Mouse (Mus musculus) intestine, postnatal 0 days (tissue): ENCODE measurements at regions not wholly inside any gene's neighbourhood (a gene's known extent, or its start where the extent isn't known, plus 50 kb on each side); places are given as distances from the start of the nearest gene placed in this dataset.

Experiments used
- ATAC-seq: fragments of 200-750 bp; cut with Nextera tagmentation; 2 replicates; pipeline ENCODE4 v1.8.0; 2017; ENCODE audit warnings: mild to moderate bottlenecking, moderate TSS enrichment, moderate library complexity
- H3K27ac ChIP-seq: fragments of 300-500 bp; sonication (generic); 2 replicates; pipeline ENCODE4 v1.5.1; 2014; ENCODE audit warnings: mild to moderate bottlenecking, low read depth, low read length, moderate library complexity
- H3K27me3 ChIP-seq: fragments of 300-500 bp; sonication (generic); replicated peaks from 2 replicates; pipeline ENCODE4 v1.6.1; 2014; ENCODE audit warnings: low read length, mixed read lengths; ENCODE audit not compliant: control insufficient read depth, insufficient read depth
- H3K36me3 ChIP-seq: fragments of 300-500 bp; sonication (generic); 2 replicates; pipeline ENCODE4 v1.6.1; 2014; ENCODE audit warnings: mild to moderate bottlenecking, moderate library complexity; ENCODE audit not compliant: control insufficient read depth, insufficient read depth
- H3K4me1 ChIP-seq: fragments of 300-500 bp; sonication (generic); replicated peaks from 2 replicates; pipeline ENCODE4 v1.6.1; 2014; ENCODE audit warnings: antibody characterized with exemption, low read length, mixed read lengths; ENCODE audit not compliant: control insufficient read depth, insufficient read depth
- H3K4me2 ChIP-seq: fragments of 300-500 bp; sonication (generic); replicated peaks from 2 replicates; pipeline ENCODE4 v1.6.1; 2014; ENCODE audit warnings: low read depth, mild to moderate bottlenecking, moderate library complexity
- H3K4me3 ChIP-seq: fragments of 300-500 bp; sonication (generic); 2 replicates; pipeline ENCODE4 v1.5.1; 2014; ENCODE audit warnings: low read depth, low read length
- H3K9ac ChIP-seq: fragments of 300-500 bp; sonication (generic); 2 replicates; pipeline ENCODE4 v1.6.1; 2014; ENCODE audit warnings: mild to moderate bottlenecking, low read depth, low read length
- H3K9me3 ChIP-seq: fragments of 300-500 bp; sonication (generic); 2 replicates; pipeline ENCODE4 v1.6.1; 2016; ENCODE audit warnings: mixed run types; ENCODE audit not compliant: control insufficient read depth
- CTCF ChIP-seq: sonication (generic); IDR thresholded peaks from 2 replicates; pipeline ENCODE4 v1.5.1; 2016; ENCODE audit warnings: low read depth, mild to moderate bottlenecking, control low read depth, antibody characterized with exemption, moderate library complexity
- WGBS: fragments of 180-500 bp; shearing (Covaris S2); extraction: QIAGEN DNeasy Blood & Tissue Kit; methylation state at CpG from one replicate; pipeline ENCODE4 v1.1.7; 2014; 5-methylcytosine and 5-hydroxymethylcytosine counted together

DNA sequence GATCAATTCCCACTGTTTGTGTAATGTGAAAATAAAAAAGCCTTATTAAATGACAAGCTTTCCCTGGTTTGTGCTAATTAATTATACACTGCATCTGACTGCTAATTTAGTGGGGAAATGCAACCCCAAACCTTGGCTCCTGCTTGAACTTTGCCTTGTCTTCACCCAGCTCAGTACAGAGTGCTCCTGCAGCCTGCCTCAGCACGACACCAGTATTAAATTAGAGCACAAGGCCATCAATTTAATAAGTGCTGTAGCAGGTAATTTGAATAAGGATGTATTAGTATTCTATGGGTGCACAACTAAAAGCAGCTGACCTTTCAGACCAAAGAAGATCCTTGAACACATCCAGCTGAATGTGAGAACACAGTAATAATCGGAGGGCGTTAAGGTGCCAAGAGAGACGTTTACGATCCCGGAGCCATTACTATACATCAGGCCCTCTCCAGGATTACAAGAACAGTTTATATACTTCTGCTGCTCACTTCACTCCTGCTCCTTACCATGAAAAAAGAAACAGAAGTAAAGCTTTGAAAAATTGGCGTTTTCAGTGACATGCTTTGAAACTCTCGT lies 230.1 kb upstream of the Arrdc3 start:
- Histone ChIP-seq H3K4me2 (no peak overlapping the region), H3K36me3 (no peaks in the 10 kb centered on the region), H3K27ac (no peak overlapping the region), H3K9me3 (no peaks in the 10 kb centered on the region), H3K9ac (no peak overlapping the region), H3K4me1 (no peaks in the 10 kb centered on the region), H3K27me3 (no peaks in the 10 kb centered on the region), H3K4me3 (no peak overlapping the region)
- 80% methylated on average over 8 of the region's 8 CpGs for WGBS
- ATAC-seq: no peak
- TF ChIP-seq CTCF: no peak

DNA sequence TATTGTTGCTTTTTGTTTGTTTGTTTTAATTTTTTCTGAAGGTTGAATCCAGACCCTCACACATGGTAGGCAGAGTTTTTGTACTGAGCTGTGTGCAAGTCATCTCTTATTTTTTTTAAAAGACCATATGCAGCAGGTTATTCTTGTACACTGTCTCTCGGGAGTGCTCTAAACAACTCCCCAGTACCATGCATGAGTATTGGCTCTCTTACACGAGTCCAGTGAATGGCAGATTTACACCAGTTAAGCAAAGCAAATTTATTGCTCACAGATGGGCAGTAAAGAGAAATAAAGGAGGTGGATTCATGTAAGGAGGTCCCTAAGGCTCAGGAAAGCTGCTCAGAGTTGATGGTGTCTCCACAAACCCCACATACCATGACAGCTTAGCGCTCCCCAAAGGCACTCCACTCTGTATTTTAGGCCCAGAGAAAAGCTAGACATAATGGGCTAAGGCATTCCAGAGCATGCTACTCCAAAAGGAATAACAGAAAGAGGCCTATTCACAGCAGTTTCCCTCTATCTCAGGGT lies 216.9 kb upstream of the Arrdc3 start:
- no peak overlapping the region for H3K9ac ChIP-seq
- no peaks in the 10 kb centered on the region for H3K27me3 ChIP-seq
- ATAC-seq: no peak
- no peak overlapping the region for H3K4me2 ChIP-seq
- no peak for TF ChIP-seq CTCF
- no peaks in the 10 kb centered on the region for H3K4me1 ChIP-seq
- WGBS: 68% methylated on average over 3 of the region's 3 CpGs
- H3K27ac ChIP-seq: no peak overlapping the region
- H3K4me3 ChIP-seq: no peak overlapping the region
- no peaks in the 10 kb centered on the region for H3K36me3 ChIP-seq
- no peaks in the 10 kb centered on the region for H3K9me3 ChIP-seq

DNA sequence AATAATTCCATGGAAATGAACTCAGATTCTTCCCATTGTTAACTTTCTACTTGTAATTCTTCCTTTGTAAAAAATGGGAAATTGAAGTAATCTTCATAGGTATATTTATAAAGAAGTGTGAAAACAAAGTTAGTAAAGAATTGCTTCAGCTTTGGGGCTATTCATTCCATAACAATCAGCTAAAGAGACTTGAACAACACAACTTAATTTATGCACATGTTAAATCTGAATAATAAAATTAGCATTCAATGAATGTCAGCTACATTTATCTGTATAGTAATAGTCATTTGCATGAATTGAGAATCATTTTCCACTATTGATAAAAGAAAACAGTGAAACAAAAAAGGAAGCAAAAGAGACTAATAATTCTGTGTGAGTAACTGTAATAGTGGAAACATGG lies 193.3 kb upstream of the Arrdc3 start:
- no peak for TF ChIP-seq CTCF
- Histone ChIP-seq H3K36me3 (no peaks in the 10 kb centered on the region), H3K4me3 (no peak overlapping the region), H3K4me2 (no peak overlapping the region), H3K4me1 (no peaks in the 10 kb centered on the region), H3K9me3 (no peaks in the 10 kb centered on the region), H3K9ac (no peak overlapping the region), H3K27ac (no peak overlapping the region), H3K27me3 (no peaks in the 10 kb centered on the region)
- ATAC-seq: no peak

DNA sequence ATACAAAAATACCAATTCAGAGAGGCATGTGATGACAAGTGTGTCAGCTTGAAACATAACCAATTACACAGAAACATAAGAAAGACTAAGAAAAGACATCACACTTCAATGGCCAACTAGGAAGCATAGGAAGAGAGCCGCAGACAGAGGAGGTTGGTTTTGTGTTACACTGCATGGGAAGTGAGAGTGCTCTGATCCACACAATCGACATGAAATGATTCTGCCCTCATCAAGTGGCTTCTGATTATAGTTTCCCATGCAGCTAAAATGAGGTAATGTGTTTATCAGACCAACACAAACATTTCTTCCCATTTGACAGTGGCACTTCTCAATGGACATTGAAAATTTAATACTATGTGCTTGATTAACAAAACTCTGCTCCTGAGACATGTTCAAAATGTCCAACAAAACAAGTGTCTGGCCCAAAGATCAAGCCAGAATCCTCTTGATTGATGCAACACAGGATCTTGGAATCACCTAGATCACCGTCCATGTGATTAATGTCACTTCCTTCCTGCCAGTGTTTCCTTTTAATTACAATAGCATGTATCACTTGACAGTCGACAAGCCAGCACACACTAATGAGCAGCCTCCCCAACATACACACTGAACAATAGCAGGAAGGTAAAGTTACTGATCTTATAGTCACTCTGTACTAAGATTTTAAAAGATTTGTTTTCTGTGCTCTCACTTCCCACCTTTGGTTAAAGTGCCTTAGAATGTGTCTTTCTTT lies 192.4 kb upstream of the Arrdc3 start:
- no peak overlapping the region for H3K9ac ChIP-seq
- H3K4me2 ChIP-seq: no peak overlapping the region
- TF ChIP-seq CTCF: no peak
- H3K27ac ChIP-seq: no peak overlapping the region
- H3K4me1 ChIP-seq: no peaks in the 10 kb centered on the region
- no peaks in the 10 kb centered on the region for H3K9me3 ChIP-seq
- ATAC-seq: no peak
- no peak overlapping the region for H3K4me3 ChIP-seq
- H3K27me3 ChIP-seq: no peaks in the 10 kb centered on the region
- H3K36me3 ChIP-seq: no peaks in the 10 kb centered on the region
- 65% methylated on average over 4 of the region's 4 CpGs for WGBS

DNA sequence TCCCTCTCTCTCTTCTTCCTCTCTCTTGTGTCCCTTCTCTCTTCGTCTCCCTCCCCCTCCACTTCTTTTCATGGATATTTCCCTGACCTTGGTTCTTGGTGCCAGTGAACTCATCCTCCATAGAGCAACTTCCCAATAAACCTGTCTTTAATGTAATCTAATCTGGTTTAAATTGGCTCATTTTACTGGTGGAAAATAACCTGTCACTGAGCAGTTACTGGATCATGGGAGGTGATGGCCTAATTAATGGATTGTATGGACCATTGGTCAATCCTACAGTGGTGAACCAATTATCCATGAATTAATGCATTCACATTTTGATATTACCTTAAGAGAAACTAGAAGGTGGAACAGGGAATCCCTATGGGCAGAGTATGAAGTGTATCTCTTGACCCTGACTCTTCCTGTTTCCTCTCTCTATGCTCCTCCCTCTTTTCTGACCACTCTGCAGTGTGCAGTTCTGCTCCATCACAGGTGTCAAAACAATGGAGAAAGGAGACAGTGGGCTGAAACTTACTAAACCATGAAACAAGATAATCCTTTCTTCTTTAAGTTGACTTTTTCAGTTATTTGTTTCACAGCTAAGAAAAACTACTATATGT lies 187.5 kb upstream of the Arrdc3 start:
- Histone ChIP-seq H3K4me2 (no peak overlapping the region), H3K4me1 (no peaks in the 10 kb centered on the region), H3K9me3 (no peaks in the 10 kb centered on the region), H3K4me3 (no peak overlapping the region), H3K27ac (no peak overlapping the region), H3K27me3 (no peaks in the 10 kb centered on the region), H3K36me3 (no peaks in the 10 kb centered on the region), H3K9ac (no peak overlapping the region)
- no peak for TF ChIP-seq CTCF
- 81% methylated on average over 1 of the region's 1 CpGs for WGBS
- ATAC-seq: no peak

DNA sequence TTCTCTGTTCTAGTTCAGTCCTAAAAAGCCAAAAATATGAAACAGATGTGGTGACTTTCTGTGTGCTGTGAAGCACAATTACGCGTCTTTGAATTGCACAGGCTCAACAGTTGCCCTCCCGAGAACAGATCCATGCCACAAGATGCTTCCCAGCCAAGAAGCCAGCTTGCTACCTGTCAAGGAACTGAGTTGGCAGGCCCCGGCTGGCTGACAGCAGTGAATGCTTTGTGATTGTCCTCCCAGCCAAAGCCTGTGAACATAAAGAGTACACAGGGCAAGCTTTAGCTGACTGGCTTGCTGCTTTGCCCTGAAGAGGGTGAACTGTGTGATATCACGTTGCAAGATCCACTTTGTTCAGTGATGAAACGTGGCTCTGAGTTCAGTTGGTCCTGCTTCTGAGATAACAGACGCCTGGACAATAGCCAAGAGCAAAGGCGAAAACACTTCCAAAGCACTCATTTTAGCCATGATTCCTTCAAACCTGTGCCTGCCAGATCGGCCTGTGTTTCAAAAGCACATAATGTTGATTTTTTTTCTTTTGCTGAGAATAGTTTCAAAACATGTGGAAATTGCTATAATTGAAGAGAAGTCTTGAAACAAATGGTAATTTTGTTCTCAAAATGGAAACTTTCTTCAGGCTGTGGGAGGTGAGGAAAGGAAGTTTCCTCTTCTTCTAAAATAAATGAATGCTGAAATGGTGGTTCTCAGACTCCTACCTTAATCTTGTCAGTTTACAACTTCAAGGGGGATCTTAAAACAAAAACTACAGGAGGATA lies 173.5 kb upstream of the Arrdc3 start:
- WGBS: 52% methylated on average over 9 of the region's 9 CpGs
- ATAC-seq: no peak
- Histone ChIP-seq H3K27me3 (no peaks in the 10 kb centered on the region), H3K9me3 (no peaks in the 10 kb centered on the region), H3K36me3 (no peaks in the 10 kb centered on the region), H3K4me2 (no peak overlapping the region), H3K4me3 (no peak overlapping the region), H3K4me1 (no peaks in the 10 kb centered on the region), H3K9ac (no peak overlapping the region), H3K27ac (no peak overlapping the region)
- TF ChIP-seq CTCF: no peak
